Mouse (Mus musculus) telencephalon, adult 2 months (tissue): ENCODE measurements around the gene Frmd5.
A peak's percentile ranks its signal among the peaks of the same experiment; 100 is the strongest.

ENCODE experiments used
- DNase-seq: peaks from one replicate; pipeline ENCODE4 v3.0.0-alpha.2; 2011; ENCODE audit warnings: low read depth, low spot score

Gene Frmd5

GRCm38 (mm10) chr2:121683606-121684005 is 123.3 kb downstream of the Frmd5 start:
- no peak for DNase-seq

DNA sequence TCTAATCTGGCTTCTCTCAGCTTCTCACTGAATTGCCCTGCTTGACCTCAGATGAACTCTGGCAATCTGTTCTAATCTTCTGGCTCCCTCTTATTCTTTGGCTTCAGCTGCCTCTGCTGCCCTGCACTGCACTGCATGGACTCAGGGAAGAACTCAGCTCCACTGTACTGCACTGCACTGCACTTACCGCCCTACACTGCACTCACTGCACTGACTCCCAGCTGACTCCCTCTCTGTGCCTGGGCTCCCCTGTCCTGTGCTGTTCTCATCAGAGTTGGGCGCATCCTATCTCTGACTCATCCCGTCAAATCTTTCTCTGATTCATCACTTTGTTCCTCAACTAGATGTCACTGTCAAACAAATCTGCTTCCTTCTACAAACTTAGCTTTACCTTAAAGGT is 124.5 kb downstream of the Frmd5 start:
- DNase-seq = no peak

GRCm38 (mm10) chr2:121679711-121680110 is 127.2 kb downstream of the Frmd5 start:
- DNase-seq = no peak

DNA sequence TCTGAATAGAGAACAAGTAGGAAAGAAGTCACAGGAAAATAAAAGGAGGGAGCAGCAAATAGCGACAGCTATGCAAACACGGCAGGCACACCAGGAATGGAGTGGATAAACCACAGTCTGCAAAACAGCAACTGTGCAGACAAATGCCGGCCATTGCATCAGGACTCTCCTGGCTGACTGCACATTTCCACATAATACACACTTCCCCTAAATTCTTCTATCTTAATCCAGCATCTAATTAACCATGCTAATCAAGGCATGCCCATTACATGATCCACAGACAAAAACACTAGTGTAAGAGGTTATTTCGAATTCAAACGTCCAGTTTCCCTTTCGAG is 129.3 kb downstream of the Frmd5 start:
- DNase-seq = no peak

DNA sequence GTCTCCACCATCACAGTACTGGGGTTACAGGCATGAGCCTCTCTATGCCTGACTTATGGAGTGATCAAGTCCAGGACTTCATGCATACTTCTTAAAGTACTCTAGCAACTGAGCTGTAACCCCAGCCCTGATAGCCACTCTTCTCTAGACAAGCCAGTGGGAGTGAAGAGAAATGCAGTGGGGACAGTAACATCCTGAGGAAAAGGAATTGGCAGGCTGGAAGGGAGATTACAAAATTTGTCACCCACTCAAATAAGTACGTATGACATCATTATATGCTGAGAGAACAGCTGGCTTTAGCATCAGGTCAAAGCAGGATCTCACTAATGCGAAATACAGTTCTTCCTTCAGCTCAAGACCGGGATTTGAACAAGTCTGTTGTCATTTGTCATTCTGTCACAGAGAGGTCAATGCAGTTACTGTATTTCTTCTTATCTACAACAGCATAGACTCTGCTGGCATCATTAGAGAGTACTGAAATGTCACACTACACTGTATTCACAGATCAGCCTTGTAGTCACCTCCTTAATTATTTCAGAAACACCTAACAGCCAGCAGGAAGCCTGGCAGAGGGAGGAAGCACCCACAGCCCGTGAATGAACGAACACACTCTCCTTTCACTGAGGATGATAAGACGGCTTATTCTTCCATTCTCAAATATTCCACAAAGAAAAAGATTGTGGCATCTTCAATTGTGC is 129.8 kb downstream of the Frmd5 start:
- no peak for DNase-seq

DNA sequence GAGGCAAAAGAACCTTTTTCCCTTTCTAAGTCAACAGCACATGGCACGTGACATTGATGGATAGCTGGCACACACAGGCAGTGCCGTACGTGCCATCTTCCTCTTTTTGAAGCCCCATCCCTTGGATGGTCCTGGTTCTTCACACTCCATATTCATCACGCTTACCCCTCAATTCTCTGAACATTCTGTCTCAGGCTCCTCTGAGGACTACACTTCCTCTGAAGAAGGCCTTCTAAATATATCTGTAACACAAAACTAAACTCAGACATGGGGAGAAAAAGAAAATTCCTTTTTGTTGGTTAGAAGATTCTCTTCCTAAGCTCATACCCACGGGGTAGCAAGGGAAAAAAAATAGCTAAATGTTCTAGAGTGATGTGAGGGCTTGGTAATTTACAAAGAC is 131.0 kb downstream of the Frmd5 start:
- DNase-seq = no peak

DNA sequence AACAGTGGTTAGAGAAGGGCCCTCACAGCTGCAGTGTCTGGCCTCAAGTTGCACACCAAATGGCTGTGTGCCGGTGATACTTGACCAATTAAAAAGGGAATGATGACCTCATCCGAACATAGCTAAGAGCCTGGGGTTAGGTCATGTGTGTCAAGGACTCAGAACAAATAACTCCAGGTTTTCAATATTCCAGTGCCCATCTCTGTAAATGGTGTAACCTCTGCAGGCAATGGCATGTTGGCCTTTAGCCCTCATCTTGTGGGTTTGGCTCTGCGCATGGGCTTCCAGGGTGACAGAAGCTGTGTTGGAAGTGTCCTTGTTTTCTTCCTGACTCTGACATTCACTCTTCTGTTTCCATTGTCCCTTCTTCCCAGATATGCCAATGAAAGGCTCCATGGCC is 131.8 kb downstream of the Frmd5 start:
- DNase-seq = no peak

DNA sequence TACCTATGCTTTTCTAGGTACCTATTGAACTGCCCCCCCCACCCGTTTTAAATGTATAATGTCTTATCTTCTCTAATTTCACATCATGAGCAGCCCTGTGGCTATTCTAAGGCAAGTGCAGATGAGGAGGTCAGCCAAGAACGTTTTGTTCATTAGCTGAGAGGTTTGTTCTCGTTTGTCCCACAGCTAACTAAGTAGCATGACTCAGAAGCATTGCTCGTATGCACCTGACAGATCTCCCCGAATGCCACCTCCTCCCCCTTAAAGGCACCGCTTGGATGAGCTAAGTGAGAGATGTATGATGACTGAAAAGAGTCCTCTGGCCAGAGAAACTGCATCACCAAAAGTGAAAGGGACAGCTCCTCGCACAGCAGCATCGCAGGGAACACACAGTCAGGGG is 132.7 kb downstream of the Frmd5 start:
- no peak for DNase-seq

- no peak for DNase-seq
Observed at GRCm38 (mm10) chr2:121669846-121670245, 137.0 kb downstream of the Frmd5 start.

GRCm38 (mm10) chr2:121668256-121668655 is 138.6 kb downstream of the Frmd5 start:
- no peak for DNase-seq

DNA sequence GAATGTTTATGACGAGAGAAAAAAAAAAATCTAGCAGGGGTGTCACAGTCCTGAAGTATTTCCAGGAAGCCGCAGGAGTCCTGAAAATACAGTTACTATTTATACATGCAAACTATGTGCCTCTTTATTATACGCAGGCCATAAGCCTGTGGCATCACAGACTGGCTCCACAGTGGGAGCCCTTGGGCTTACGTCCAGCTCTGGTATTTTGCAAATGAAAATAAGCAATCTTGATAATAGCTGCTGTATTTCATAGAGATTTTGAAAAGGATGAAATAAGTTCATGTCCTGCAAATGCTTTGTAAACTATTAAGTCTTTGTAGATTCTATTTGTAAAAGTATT is 145.8 kb downstream of the Frmd5 start:
- no peak for DNase-seq

- DNase-seq = no peak
Observed at GRCm38 (mm10) chr2:121660461-121661159, 146.3 kb downstream of the Frmd5 start.

DNA sequence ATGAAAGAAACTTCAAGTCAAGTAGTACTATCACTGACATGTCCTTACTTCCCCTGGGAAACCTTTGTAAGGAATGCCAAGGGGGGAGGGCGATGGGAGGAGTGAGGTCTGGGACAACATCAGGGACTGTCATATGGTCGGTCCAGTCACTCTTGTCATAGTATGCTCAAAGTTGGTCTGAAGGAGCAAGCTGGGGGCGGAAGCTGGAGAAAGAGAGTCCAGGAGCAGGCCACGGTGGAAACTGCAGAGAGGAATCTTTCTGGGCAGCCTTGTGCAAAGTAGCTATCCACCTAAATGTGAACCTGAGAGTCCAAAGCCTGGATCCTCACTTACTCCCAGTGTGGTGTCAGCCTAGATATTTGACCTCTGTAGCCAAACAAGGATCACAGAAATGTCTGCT is 147.5 kb downstream of the Frmd5 start:
- no peak for DNase-seq

DNA sequence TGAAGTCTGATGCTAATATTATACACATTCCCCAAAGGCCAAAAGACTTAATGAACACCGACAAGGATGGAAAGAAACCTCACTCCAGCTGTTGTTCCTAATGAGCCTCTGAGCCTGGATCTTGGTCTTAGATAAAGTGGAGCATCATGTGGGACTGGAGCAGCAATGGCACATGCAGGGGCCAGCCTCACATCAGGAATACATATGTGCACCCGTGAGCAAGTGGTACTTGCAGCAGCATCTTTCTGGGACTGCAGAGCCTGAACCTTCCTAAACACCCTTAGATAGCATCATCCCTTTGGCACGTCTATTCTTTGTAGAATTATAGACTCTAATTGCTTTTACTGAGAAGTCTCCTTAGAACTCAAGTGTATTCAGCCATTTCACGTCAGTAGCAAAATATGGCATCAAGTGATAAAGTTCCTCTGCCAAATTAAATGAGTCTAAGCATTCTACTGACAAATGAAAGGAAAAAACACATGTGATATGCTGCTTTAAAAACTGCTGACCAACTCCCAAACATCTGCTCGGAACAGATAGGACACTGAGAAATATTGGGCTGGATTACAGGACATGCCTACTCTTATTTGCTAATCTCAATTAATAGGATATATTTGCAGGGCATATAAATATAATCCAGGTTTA is 148.6 kb downstream of the Frmd5 start:
- no peak for DNase-seq

DNA sequence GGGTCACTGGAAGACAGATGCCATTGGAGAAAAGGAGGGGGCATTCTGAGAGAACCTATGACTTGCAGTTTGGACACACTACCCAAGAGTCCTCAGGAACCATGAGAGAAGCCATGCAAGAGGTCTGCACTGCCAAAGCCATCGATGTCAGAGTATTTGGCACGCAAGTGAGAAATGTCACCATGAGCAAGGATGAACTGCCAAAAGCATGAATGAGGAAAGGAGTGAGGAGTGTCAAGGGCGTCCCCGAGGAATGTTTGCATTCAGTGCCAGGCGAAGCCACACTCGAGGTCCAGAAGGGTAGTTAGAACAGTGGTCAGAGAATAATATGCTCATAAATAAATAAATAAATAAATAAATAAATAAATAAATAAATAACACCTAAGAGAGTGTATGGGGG is 150.9 kb downstream of the Frmd5 start:
- no peak for DNase-seq

- peak; percentile 59 for DNase-seq
Observed at GRCm38 (mm10) chr2:121655106-121655505, 151.8 kb downstream of the Frmd5 start.

DNA sequence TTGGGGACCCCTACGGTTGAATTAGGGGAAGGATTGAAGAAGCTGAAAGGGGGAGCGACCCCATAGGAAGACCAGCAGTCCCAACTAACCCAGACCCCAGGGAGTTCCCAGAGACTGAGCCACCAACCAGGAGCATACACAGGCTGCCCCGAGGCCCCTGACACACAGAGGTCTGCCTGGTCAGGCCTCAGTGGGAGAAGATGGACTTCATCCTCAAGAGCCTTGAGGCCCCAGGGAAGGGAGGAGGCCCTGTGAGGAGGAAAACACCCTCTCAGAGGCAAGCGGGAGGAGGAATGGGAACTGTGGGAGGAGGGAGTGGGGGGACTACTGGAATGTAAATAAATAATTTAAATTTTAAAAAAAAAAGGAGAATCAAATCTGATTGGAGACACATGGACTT is 160.4 kb downstream of the Frmd5 start:
- no peak for DNase-seq

GRCm38 (mm10) chr2:121642934-121643333 is 164.0 kb downstream of the Frmd5 start:
- no peak for DNase-seq

DNA sequence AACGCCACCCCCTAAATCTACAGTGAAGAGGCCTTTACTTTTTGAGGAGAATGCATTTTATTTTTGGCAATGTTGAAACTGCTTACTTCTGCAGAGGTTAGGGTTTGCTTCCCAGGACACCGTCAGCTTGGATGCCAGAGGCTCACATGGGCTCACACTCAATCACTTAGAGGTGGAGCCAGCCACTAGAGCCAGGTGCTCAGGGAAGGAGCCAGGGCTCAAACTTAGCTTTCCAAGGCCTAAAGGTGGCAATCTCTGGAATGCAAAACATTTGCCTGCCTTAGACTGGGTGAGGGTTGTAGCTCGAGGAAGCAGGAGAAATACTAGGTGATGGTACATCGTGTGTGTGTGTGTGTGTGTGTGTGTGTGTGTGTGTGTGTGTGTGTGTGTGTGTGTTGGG is 174.8 kb downstream of the Frmd5 start:
- no peak for DNase-seq

DNA sequence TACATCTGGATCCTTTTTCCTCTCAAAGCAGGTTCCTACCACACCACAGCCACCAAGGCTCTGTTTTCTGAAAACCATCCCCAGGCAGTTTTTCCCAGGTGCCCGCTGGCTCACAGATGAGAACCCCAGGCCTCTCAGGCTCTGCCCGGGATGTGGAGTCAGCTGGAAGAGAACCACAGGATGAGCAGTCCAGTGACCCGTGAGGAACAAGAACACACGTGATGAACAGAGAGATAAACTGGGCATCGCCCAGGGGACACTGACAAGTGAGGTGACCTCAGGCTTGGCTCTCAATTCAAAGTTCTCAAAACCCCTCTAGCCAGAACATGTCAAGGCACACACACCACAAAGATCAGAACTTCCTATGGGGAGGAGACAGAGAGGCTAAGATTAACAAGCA is 176.6 kb downstream of the Frmd5 start:
- no peak for DNase-seq

DNA sequence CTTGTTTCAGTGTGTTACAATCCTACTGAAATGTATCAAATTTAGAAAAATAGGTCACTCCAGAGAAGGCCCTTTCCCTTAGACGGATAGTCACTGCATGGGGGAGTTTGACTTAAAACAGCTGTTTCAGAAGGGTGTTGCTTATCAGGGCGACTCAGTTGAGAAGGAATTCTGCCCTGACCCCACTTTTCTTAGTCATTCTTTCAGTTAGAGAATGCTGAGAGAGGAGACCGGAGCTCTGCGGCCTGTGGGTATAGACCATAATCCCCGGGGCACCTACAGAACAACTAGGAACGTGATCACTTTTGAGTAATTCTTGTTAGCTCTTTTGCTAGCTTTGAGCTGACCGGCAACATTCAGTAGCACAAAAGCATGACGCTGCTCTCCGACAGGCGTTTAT is 178.6 kb downstream of the Frmd5 start:
- no peak for DNase-seq

DNA sequence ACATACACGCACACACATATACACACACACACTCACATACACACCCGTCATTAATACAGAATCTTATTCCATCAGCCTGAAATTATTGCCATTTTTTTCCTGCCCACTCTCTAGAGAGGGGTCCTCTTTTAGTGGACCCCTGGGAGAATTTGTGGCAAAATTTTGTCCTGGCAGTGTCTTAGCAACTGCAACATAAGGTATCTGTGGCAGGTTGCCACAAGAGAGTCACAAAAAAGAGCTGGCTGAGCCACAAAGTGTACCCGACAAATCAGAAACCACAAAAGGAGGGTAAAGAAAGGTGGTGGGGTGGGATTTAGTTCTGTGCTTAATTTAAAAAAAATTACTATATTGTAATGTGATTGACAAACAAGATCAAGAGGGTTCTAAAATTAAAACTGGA is 181.0 kb downstream of the Frmd5 start:
- DNase-seq = no peak
